Mouse (Mus musculus): ENCODE data around the gene Mid1. TPM values are rescaled to one million over a fixed set of nuclear protein-coding genes. Genes with fewer than 3 reads are reported as not detected.
"Not testable (repeated sequence)": the region's sequence is repeated elsewhere in the genome, so short reads cannot be mapped to it uniquely, and the experiment has no call there.

Gene Mid1
- polyA plus RNA-seq, 1 experiment from 2014 or later = 1.1 TPM

GRCm38 (mm10) chrX:169982606-169983400 lies 297.8 kb downstream of the Mid1 start:
- ATAC-seq (ENCODE audit: low read depth); H3K4me3 ChIP-seq (replicated peaks); H3K4me2 ChIP-seq; DNase-seq; H3K9ac ChIP-seq; H3K4me1 ChIP-seq (replicated peaks); H3K27me3 ChIP-seq; H3K27ac ChIP-seq: not testable (repeated sequence)
- H3K9me3 ChIP-seq (replicated peaks) = peaks cover 80% of the 10 kb centered on the region
- H3K36me3 ChIP-seq = peaks cover 85% of the 10 kb centered on the region
- WGBS (ENCODE audit: insufficient replicate concordance) = 79% methylated on average over 23 of the region's 23 CpGs

GRCm38 (mm10) chrX:169983401-169984165 lies 298.6 kb downstream of the Mid1 start:
- H3K27me3 ChIP-seq; H3K9ac ChIP-seq; DNase-seq; H3K4me2 ChIP-seq; ATAC-seq (ENCODE audit: low read depth); H3K4me3 ChIP-seq (replicated peaks); H3K4me1 ChIP-seq (replicated peaks); H3K27ac ChIP-seq: not testable (repeated sequence)
- H3K9me3 ChIP-seq (replicated peaks) = peaks cover 76% of the 10 kb centered on the region
- WGBS (ENCODE audit: insufficient replicate concordance) = 79% methylated on average over 19 of the region's 19 CpGs
- H3K36me3 ChIP-seq = peaks cover 81% of the 10 kb centered on the region

DNA sequence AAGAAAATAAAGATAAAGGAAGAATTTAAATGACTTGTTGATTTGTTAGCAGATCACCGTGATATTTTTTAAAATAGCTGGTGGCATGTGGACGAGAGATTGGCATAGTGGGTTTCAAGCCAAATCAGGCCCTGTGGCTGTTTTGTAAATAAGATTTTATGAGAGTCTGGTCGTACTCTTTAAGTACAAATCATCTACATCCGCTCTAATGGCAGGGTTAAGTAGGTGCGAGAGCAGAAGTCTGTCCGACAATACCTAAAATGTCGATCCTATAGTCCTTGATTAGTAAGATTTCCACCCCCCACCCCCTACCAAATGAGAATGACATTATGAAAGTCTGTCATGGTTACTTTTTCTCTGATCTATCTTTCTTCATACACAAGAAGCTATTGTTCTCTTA lies 299.3 kb downstream of the Mid1 start:
- H3K9ac ChIP-seq; ATAC-seq (ENCODE audit: low read depth); H3K4me2 ChIP-seq; H3K27ac ChIP-seq; H3K27me3 ChIP-seq; H3K4me1 ChIP-seq (replicated peaks); DNase-seq; H3K4me3 ChIP-seq (replicated peaks): not testable (repeated sequence)
- peaks cover 77% of the 10 kb centered on the region for H3K9me3 ChIP-seq (replicated peaks)
- peaks cover 86% of the 10 kb centered on the region for H3K36me3 ChIP-seq
- 75% methylated on average over 7 of the region's 7 CpGs for WGBS (ENCODE audit: insufficient replicate concordance)

DNA sequence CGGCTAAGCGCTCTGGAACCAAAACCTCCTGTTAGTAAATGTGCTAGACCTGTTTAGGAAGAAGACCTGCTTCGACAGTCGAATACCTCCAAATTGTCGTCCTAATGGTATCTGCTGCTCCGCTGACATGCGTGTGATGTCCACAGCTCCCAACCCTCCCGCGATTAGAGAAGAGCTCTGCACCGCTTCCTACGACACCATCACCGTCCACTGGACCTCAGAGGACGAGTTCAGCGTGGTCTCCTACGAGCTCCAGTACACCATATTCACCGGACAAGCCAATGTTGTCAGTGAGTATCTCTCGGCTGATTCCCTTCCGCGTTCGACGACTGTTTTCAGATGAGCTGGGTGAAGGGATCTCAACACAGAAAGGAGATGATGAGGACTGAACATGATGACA lies 299.9 kb downstream of the Mid1 start:
- H3K27me3 ChIP-seq; H3K27ac ChIP-seq; H3K9ac ChIP-seq; H3K4me3 ChIP-seq (replicated peaks); DNase-seq; H3K4me2 ChIP-seq; H3K4me1 ChIP-seq (replicated peaks); ATAC-seq (ENCODE audit: low read depth): not testable (repeated sequence)
- peaks cover 85% of the 10 kb centered on the region for H3K36me3 ChIP-seq
- H3K9me3 ChIP-seq (replicated peaks) = peaks cover 75% of the 10 kb centered on the region
- WGBS (ENCODE audit: insufficient replicate concordance) = 85% methylated on average over 21 of the region's 21 CpGs

DNA sequence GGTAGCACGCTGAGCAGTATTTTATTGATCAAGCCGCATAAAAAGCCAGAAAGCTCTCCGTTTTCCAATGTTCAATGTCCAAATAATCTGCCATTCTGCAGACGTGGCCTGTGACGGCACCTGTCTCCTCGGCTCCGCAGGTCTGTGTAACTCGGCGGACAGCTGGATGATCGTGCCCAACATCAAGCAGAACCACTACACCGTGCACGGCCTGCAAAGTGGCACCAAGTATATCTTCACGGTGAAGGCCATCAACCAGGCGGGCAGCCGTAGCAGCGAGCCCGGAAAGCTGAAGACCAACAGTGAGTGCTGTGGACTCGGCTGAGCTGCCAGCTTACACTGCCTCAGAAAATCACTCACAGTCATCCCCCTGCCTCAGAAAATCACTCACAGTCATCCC lies 300.8 kb downstream of the Mid1 start:
- WGBS (ENCODE audit: insufficient replicate concordance) = 78% methylated on average over 18 of the region's 18 CpGs
- not testable (repeated sequence) for H3K27ac ChIP-seq; H3K4me2 ChIP-seq; H3K4me3 ChIP-seq (replicated peaks); H3K9ac ChIP-seq; DNase-seq; H3K4me1 ChIP-seq (replicated peaks); H3K27me3 ChIP-seq; ATAC-seq (ENCODE audit: low read depth)
- peaks cover 83% of the 10 kb centered on the region for H3K36me3 ChIP-seq
- peaks cover 75% of the 10 kb centered on the region for H3K9me3 ChIP-seq (replicated peaks)

GRCm38 (mm10) chrX:169986519-169987367 lies 301.7 kb downstream of the Mid1 start:
- Histone ChIP-seq H3K9me3 (replicated peaks) (peaks cover 67% of the 10 kb centered on the region), H3K4me3 (replicated peaks) (peak overlapping the region; percentile 35), H3K36me3 (peaks cover 75% of the 10 kb centered on the region), H3K4me2 (peak overlapping the region; percentile 46)
- whole genome bisulfite sequencing (ENCODE audit: insufficient replicate concordance) = 53% methylated on average over 51 of the region's 51 CpGs
- not testable (repeated sequence) for H3K27ac ChIP-seq; H3K27me3 ChIP-seq; H3K4me1 ChIP-seq (replicated peaks); H3K9ac ChIP-seq
- DNase-seq = peak; percentile 63
- ATAC-seq (ENCODE audit: low read depth) = peak; percentile 84

- WGBS (ENCODE audit: insufficient replicate concordance) = 82% methylated on average over 28 of the region's 28 CpGs
- H3K27ac ChIP-seq; H3K4me1 ChIP-seq (replicated peaks); H3K27me3 ChIP-seq; DNase-seq; H3K9ac ChIP-seq; H3K4me3 ChIP-seq (replicated peaks): not testable (repeated sequence)
- peak overlapping the region; percentile 0 for H3K4me2 ChIP-seq
- peaks cover 63% of the 10 kb centered on the region for H3K9me3 ChIP-seq (replicated peaks)
- ATAC-seq (ENCODE audit: low read depth) = peak; percentile 6; the same call in 1 of the 2 replicates
- peaks cover 68% of the 10 kb centered on the region for H3K36me3 ChIP-seq
Measured at GRCm38 (mm10) chrX:169987368-169987837, 302.4 kb downstream of the Mid1 start.

GRCm38 (mm10) chrX:169988571-169989218 lies 303.7 kb downstream of the Mid1 start:
- H3K27ac ChIP-seq; H3K4me3 ChIP-seq (replicated peaks); H3K4me2 ChIP-seq; DNase-seq; H3K9ac ChIP-seq; H3K27me3 ChIP-seq; H3K4me1 ChIP-seq (replicated peaks): not testable (repeated sequence)
- ATAC-seq (ENCODE audit: low read depth) = 0 out of 2 replicates have a peak, but pooled peaks have one; percentile 4
- Histone ChIP-seq H3K36me3 (peaks cover 56% of the 10 kb centered on the region), H3K9me3 (replicated peaks) (peaks cover 51% of the 10 kb centered on the region)
- 88% methylated on average over 56 of the region's 56 CpGs for WGBS (ENCODE audit: insufficient replicate concordance)

- 78% methylated on average over 8 of the region's 8 CpGs for WGBS (ENCODE audit: insufficient replicate concordance)
- not testable (repeated sequence) for H3K4me2 ChIP-seq; H3K4me1 ChIP-seq (replicated peaks); H3K27me3 ChIP-seq; ATAC-seq (ENCODE audit: low read depth); H3K4me3 ChIP-seq (replicated peaks); H3K9ac ChIP-seq; H3K27ac ChIP-seq; DNase-seq
- Histone ChIP-seq H3K9me3 (replicated peaks) (peaks cover 48% of the 10 kb centered on the region), H3K36me3 (peaks cover 50% of the 10 kb centered on the region)
Measured at GRCm38 (mm10) chrX:169989219-169989595, 304.2 kb downstream of the Mid1 start.

DNA sequence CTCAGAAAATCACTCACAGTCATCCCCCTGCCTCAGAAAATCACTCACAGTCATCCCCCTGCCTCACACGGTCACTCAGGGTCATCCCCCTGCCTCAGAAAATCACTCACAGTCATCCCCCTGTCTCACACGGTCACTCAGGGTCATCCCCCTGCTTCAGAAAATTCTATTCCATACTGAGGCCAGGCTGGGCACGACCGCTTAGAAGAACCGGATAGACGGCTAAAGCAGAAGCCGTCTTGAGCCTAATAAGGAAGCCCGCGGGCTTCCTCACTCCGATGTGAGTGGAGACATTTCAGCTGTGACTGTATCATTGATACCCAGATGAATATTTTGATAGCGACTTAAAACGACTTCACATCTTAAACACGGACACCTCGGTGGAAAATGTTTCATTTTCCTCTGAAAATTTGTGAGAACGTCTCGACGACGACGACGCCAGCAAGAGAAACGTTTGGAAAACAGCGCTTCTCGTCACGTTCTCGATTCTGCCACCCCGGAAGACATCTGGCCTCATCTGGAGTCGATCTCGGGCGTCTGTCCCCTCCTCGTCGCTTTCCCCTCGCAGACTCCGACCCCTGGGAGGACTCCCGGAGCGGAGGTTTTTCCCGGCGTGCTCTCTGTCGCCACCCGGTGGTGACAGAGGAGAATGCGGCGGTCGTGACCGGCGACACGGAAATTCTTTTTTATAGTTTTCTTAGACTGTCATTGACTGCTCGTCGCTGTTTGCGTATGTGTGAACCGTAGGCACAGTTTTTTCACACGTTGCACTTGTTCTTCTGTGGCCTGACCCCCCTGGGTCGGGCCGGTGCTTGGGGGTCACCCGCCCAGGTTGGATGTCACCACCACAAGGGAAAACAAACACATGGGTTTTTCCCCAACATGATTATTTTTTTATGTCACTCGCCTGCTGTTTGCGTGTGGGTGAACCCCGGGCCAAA lies 305.0 kb downstream of the Mid1 start:
- H3K4me1 ChIP-seq (replicated peaks); H3K27ac ChIP-seq; ATAC-seq (ENCODE audit: low read depth); DNase-seq; H3K4me2 ChIP-seq; H3K4me3 ChIP-seq (replicated peaks); H3K9ac ChIP-seq; H3K27me3 ChIP-seq: not testable (repeated sequence)
- Histone ChIP-seq H3K9me3 (replicated peaks) (peaks cover 45% of the 10 kb centered on the region), H3K36me3 (peaks cover 43% of the 10 kb centered on the region)
- 71% methylated on average over 56 of the region's 56 CpGs for WGBS (ENCODE audit: insufficient replicate concordance)
